Mouse (Mus musculus) left cerebral cortex, postnatal 4 days (tissue): ENCODE measurements around the gene Ctf2. TPM values are rescaled to one million over a fixed set of nuclear protein-coding genes. Genes with fewer than 3 reads are reported as not detected.
"Not testable (repeated sequence)": the region's sequence is repeated elsewhere in the genome, so short reads cannot be mapped to it uniquely, and the experiment has no call there.

Source experiments
- DNase-seq: peaks from one replicate; pipeline ENCODE4 v3.0.0-alpha.2; 2022
- intact Hi-C: fragments of 180-260 bp; cut with DNase I; formaldehyde crosslinking; loops from one replicate; pipeline ENCODE4 v1.15.1; 2025
- total RNA-seq, 2 experiments: library from RNA; stranded (reverse); gene quantifications; 2 replicates each; pipeline ENCODE4 v1.2.3; 2021

Gene Ctf2
- not detected for total RNA-seq

- DNase-seq, intact Hi-C loops: not testable (repeated sequence)
Observed at GRCm38 (mm10) chr7:127732066-127732465, at the start of gene Ctf2. Gene Ctf2, minus strand, starts transcription at chr7:127732166.

- no peak for DNase-seq
- intact Hi-C loops = no loop called here
Observed at GRCm38 (mm10) chr7:127778350-127778749, 46.4 kb upstream of the Ctf2 start.

- DNase-seq = peak; percentile 72
- intact Hi-C loops = no loop called here
Observed at GRCm38 (mm10) chr7:127777474-127778266, 45.7 kb upstream of the Ctf2 start.

DNA sequence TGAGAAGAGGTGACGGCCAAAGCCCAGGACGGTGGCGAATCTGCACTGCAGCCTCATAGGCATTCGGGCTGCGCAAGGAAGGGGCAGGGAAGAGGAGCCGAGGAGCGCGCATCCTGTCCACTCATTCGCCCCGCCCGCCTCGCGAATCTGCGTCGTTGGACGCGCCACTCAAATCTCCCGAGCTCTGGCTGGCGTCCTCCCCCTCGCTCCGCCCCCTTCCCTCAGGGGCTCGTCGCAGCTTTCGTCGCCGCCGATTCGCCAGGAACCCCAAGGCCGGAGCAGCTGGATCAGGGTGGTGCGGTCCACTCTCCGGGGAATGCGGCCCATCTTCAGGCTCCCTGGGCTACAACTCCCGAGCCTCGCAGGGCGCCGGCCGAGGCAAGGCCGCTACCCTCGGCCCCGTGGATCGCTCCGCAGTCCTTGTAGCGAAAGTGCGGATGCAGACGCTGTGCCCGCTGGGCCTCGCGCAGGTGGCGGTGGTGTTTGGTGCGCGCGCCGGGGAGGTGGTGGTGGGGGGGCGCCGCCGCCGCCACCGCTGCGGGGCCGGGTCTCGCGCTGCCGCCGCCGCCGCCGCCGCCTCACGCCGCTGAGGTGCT, 45.0 kb upstream of the Ctf2 start:
- intact Hi-C loops = no loop called here

DNA sequence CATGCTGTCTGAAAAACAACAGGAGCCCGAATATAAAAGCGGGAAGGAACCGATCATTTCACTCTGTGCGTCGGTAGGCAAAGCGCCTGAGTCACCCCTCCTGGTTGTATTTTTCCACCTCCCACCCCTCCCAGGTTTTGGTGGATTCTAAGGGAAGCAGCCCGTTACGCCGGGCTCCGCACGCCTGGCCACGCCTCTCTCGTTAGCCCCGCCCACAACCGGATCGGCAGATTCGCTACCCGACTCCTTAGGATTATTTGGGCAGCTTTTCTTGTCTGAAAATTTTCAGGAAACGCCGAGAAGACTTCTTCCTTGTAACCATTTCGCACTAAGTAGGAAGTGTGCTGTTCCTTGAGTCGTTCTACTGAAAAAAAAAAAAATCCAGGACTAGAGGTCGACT, 44.5 kb upstream of the Ctf2 start, which contains the start of gene Setd1a:
TSS of gene Setd1a (plus strand) at position 245 of the 400 bp plus-strand sequence.
- intact Hi-C loops = no loop called here

More for the DNA sequence above, 45.0 kb upstream of the Ctf2 start:
- DNase-seq = peak; percentile 98

DNA sequence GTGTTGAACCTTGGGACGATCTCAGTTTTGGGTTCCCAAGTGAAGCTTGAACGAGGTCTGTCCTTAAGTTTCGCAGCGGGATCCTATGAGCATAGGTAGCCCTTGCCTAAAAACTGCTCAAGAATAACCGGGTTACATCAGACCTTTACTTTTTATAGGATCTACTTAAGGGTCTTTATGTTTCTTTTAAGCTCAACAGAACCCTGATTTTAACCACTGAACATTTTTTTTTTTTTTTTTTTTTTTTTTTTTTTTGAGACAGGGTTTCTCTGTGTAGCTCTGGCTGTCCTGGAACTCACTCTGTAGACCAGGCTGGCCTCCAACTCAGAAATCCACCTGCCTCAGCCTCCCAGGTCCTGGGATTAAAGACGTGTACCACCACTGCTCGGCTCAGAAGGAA, 43.9 kb upstream of the Ctf2 start:
- DNase-seq, intact Hi-C loops: not testable (repeated sequence)

More for the DNA sequence above, 44.5 kb upstream of the Ctf2 start, which contains the start of gene Setd1a:
- DNase-seq = peak; percentile 93

DNA sequence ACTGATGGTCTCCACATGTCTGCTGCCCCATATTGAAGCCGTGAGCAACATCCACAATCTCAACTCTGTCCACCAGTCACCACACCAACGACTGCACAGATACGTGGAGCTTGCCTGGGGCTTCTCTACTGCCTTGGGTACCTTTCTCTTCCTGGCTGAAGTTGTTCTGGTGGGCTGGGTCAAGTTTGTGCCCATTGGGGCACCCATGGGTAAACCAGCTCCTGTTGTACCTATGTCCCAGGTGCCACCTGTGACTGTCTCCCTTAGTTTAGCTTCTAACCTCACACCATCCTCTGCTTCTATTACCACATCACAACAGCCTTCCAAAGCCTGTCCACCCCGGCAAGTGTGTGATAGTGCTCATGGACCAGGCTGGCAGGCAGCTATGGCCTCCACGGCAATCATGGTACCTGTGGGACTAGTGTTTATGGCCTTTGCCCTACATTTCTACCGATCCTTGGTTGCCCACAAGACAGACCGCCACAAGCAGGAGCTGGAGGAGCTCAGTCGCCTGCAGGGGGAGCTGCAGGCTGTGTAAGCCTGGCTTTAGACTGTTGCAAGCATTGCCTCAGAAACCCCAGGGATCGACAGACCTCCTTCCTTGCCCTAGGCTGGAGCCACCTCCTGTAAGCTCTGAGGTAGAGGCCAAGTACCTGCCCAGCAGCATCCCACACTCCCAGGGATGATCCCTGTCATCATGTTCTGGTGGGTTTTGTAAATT, 41.9 kb upstream of the Ctf2 start:
- peak; percentile 71 for DNase-seq
- intact Hi-C loops = no loop called here

DNA sequence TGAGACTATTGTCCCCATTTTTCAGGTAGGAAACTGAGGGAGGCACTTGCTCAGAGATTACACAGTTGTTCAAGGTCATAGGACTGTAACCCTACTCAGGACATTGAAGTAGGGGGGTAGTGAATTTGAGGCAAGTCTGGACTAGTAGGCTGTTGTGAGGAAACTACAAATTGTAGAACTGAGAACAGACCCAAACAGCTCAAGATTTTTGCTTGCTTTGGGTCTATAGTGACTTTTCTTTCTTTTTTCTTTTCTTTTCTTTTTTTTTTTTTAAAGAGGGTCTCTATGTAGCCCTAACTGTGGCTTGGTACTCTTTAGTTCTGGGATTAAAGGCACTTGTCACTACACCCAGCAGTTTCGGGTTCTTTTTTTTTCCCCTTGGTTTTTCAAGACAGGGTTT, 40.6 kb upstream of the Ctf2 start:
- DNase-seq = no peak
- intact Hi-C loops = no loop called here

DNA sequence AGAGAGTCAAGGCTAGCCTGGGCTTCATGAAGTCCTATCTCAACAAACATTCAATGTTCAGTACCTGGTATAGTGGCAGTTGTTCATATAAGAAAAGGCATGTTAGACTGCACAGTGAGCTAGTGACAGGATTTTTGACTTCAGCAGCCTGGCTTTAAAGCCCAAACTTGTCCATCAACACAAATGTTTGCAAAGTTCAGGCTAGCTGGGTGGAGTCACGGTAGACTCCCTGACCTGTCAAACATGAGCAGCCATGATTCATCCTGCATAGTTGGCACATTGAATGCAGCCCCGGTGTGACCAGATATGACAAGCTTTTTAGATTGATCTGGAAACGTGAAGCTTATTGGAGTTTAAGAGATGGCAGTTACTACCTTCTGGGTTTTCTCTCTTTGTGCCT, 40.1 kb upstream of the Ctf2 start:
- intact Hi-C loops = no loop called here
- no peak for DNase-seq

- no peak for DNase-seq
- intact Hi-C loops = no loop called here
Observed at GRCm38 (mm10) chr7:127771262-127771661, 39.3 kb upstream of the Ctf2 start.

- no peak for DNase-seq
- intact Hi-C loops = no loop called here
Observed at GRCm38 (mm10) chr7:127770039-127770905, 38.3 kb upstream of the Ctf2 start.

DNA sequence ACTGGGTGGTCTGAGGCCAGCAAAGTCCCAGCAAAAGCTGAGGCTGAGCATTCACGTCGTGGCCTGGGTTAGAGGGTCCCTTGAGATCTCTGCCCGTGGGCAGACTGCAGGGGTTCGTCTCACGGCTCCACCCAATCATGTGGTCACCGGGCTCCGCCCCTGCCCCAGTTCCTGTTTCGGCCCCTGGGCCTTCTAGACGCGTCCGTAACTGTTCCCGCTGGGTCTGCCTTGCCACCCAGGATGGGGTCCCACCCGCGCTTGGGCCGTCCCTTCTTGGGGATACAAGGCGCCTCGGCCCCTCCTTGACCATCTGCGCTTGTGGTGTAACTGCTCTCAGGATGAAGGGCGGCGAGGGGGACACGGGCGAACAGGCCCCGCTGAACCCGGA, 37.7 kb upstream of the Ctf2 start, which contains the start of gene Orai3:
TSS of gene Orai3 (plus strand) at position 165 of the 388 bp plus-strand sequence.
- intact Hi-C loops = no loop called here
- DNase-seq = peak; percentile 76

GRCm38 (mm10) chr7:127768997-127769593, 37.1 kb upstream of the Ctf2 start:
- peak; percentile 91 for DNase-seq
- intact Hi-C loops = no loop called here

GRCm38 (mm10) chr7:127768346-127768996, 36.5 kb upstream of the Ctf2 start:
- intact Hi-C loops = no loop called here
- DNase-seq = peak; percentile 18

DNA sequence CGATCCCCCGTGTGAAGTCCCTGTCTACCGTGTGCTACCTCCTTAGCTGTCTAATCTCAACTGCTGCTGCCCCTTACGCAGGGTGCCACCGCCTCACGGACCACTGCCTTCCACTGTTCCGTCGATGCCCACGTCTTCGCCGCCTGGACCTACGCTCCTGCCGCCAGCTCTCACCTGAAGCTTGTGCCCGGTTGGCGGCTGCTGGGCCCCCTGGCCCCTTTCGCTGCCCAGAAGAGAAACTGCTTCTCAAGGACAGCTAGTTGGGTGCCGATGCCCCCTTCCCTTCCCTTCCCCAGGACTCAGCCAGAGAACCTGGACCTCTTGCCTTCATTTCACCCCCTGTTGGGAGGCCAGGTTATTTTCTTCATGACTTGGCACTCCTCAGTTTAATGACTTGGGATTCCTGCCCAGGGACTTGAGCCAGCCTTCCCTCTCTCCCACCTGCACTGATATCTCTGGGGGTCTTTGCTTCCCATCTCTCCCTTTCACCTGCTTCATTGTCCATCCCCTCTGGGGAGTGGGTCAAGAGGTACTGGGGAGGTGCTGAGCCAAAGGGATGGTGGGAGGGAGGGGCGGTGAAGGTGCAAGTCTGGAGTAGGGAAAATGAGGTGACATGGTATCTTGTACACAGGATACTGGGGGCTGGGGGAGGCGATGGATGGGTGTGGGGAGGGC, 35.8 kb upstream of the Ctf2 start:
- DNase-seq = no peak
- intact Hi-C loops = no loop called here

- intact Hi-C loops = no loop called here
- no peak for DNase-seq
Observed at GRCm38 (mm10) chr7:127766851-127767609, 35.1 kb upstream of the Ctf2 start.

GRCm38 (mm10) chr7:127765756-127766155, 33.8 kb upstream of the Ctf2 start:
- intact Hi-C loops = no loop called here
- DNase-seq = no peak

DNA sequence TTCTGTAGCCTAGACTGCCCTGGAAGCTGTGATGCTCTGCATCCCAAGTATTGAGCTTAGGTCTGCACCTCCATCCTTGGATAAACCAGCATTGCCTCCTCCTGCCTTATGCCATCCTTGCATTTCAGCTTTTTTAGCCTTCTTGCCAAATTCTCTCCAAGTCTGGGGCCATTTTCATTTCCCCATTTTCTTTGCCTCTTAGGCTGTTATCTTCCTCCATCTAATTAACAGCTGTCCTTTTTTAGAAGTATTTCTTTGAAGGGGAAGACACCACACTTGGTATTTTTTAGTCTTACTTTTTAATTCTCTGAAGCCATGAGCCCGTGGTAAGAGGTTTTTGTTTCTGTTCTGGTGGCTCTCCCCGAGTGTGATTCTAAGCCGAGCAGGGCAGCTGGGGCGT, 31.7 kb upstream of the Ctf2 start:
- no peak for DNase-seq
- intact Hi-C loops = no loop called here
